Comparison of ENCODE assay signal across 15 mouse cellular contexts in the genomic region with DNA sequence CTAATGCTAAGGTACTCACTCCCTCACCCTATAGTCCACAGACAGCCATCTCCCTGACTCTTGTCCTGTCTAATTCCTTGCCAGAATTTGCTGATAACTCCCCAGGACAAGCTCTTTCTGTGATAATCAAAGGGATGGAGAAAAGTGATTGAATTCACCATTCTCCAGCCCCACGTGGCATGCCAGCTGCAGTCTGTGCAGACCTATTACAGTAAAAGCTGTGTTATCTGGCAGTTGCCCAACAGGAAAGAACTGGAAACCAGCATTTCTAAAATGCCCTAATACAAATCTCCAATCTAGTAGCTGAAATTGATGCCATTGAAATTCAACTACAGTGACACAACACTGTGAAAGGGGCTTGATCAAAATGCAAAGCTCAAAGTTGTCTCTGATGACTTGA.
DNase-seq lines count a peak whose midpoint lies in the region; ATAC-seq and TF ChIP-seq lines count a peak whose summit lies in the region.
"Had no signal": no experiment of that assay in that cellular context is flagged by ENCODE, and none has a peak within 500 bp of the region (broad histone marks: within the 10 kb centered on the region; RNA-seq: fewer than 3 reads in every experiment).

No protein-coding gene starts in this region.

- H3K27ac ChIP-seq in forebrain, embryonic 12.5 days = no peak overlapping the region
- no peak overlapping the region for H3K27ac ChIP-seq in forebrain, embryonic 10.5 days
- no peak overlapping the region for H3K27ac ChIP-seq in layer of hippocampus, adult 2 months
- H3K27ac ChIP-seq: heart, embryonic 13.5 days; lung, embryonic 15.5 days had no signal

- no peaks in the 10 kb centered on the region for H3K9me3 ChIP-seq in forebrain, embryonic 12.5 days
- H3K9me3 ChIP-seq in forebrain, embryonic 10.5 days = no peaks in the 10 kb centered on the region
- H3K9me3 ChIP-seq: heart, embryonic 13.5 days; lung, embryonic 15.5 days had no signal

- 0 out of 2 replicates have a peak, but pooled peaks have one; percentile 23 for ATAC-seq in forebrain, embryonic 12.5 days (ENCODE audit: low FRiP score)

- H3K36me3 ChIP-seq in forebrain, embryonic 12.5 days (replicated peaks) = no peaks in the 10 kb centered on the region
- no peaks in the 10 kb centered on the region for H3K36me3 ChIP-seq in forebrain, embryonic 10.5 days (replicated peaks)
- H3K36me3 ChIP-seq: heart, embryonic 13.5 days; lung, embryonic 15.5 days had no signal

- H3K4me3 ChIP-seq in forebrain, embryonic 12.5 days (replicated peaks) = no peak overlapping the region
- H3K4me3 ChIP-seq in forebrain, embryonic 10.5 days = no peak overlapping the region
- H3K4me3 ChIP-seq in layer of hippocampus, adult 2 months = no peak overlapping the region
- H3K4me3 ChIP-seq: heart, embryonic 13.5 days; lung, embryonic 15.5 days had no signal

- H3K27me3 ChIP-seq in forebrain, embryonic 12.5 days = no peaks in the 10 kb centered on the region
- no peaks in the 10 kb centered on the region for H3K27me3 ChIP-seq in forebrain, embryonic 10.5 days (ENCODE audit: poor library complexity, severe bottlenecking)
- H3K27me3 ChIP-seq: heart, embryonic 13.5 days; lung, embryonic 15.5 days had no signal

- 40% methylated on average over 1 of the region's 1 CpGs for WGBS in forebrain, embryonic 12.5 days
- 86% methylated on average over 1 of the region's 1 CpGs for WGBS in forebrain, embryonic 10.5 days

- H3K9ac ChIP-seq in forebrain, embryonic 12.5 days = no peak overlapping the region
- H3K9ac ChIP-seq: heart, embryonic 13.5 days; lung, embryonic 15.5 days had no signal

- H3K4me2 ChIP-seq in forebrain, embryonic 12.5 days = no peak overlapping the region
- H3K4me2 ChIP-seq: heart, embryonic 13.5 days; liver, embryonic 11.5 days; lung, embryonic 15.5 days had no signal

- no peak for DNase-seq in forebrain, embryonic 10.5 days (ENCODE audit: extremely low spot score, low spot score)
- peak; percentile 3 to 5 for DNase-seq in left cerebral cortex, postnatal 14 days (ENCODE audit: low spot score in 2 of 2)
- DNase-seq in left cerebral cortex, adult 9 months (ENCODE audit: low spot score in 2 of 2) = no peak
- DNase-seq in brain, adult 2 months (ENCODE audit: low read depth, low spot score) = peak; percentile 36
- peak; percentile 1 to 13 for DNase-seq in layer of hippocampus, adult 2 months (ENCODE audit: low spot score in 2 of 2)
- no peak for DNase-seq in T-cell, adult 2 months (ENCODE audit: low spot score)
- DNase-seq in adrenal gland, postnatal 25 days = no peak
- DNase-seq: cerebellum, adult 11-12 months; kidney, adult 18-20 months; kidney, postnatal 4 days; thymus, adult 2 months had no signal

- no peaks in the 10 kb centered on the region for H3K4me1 ChIP-seq in forebrain, embryonic 12.5 days
- H3K4me1 ChIP-seq in forebrain, embryonic 10.5 days = no peaks in the 10 kb centered on the region
- H3K4me1 ChIP-seq: heart, embryonic 13.5 days; lung, embryonic 15.5 days had no signal

- TF ChIP-seq CTCF in layer of hippocampus, adult 2 months (conservative IDR thresholded peaks at IDR 0.05) = no peak

- intact Hi-C loops in left cerebral cortex, postnatal 14 days (cut with DNase I) = no loop called here

Comparison
In these comparisons a context has a peak if more than half of its experiments do, and no peak if none do; other contexts are left out.
1. DNase-seq: peak in left cerebral cortex, postnatal 14 days (2 of 2), brain, adult 2 months (single experiment) and layer of hippocampus, adult 2 months (2 of 2); none in forebrain, embryonic 10.5 days (single experiment), left cerebral cortex, adult 9 months (0 of 2), T-cell, adult 2 months (single experiment) and adrenal gland, postnatal 25 days (single experiment).